Mouse (Mus musculus): Measurements from ENCODE around the gene Slc25a51.
A peak's percentile ranks its signal among the peaks of the same experiment; 100 is the strongest.
"Not testable (repeated sequence)": the region's sequence is repeated elsewhere in the genome, so short reads cannot be mapped to it uniquely, and the experiment has no call there.

The Slc25a51 gene

DNA sequence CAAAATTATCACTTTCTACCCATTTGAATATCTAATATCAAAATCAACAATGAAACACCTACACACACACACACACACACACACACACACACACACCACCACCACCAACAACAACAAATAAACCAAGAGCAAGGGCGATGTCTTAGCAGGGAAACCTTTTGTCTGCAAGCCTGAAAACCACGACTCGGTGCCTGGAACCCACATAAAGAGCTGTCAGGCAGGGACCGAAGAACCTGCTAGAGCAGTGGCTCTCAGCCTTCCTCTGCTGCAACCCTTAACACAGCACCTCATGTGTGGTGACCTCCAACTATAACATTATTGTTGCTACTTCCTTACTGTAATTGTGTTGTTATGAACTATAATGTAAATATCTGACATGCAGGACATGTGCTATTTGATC is 6.3 kb downstream of the Slc25a51 start:
- no peak for DNase-seq (ENCODE audit: extremely low read depth, low read depth)

DNA sequence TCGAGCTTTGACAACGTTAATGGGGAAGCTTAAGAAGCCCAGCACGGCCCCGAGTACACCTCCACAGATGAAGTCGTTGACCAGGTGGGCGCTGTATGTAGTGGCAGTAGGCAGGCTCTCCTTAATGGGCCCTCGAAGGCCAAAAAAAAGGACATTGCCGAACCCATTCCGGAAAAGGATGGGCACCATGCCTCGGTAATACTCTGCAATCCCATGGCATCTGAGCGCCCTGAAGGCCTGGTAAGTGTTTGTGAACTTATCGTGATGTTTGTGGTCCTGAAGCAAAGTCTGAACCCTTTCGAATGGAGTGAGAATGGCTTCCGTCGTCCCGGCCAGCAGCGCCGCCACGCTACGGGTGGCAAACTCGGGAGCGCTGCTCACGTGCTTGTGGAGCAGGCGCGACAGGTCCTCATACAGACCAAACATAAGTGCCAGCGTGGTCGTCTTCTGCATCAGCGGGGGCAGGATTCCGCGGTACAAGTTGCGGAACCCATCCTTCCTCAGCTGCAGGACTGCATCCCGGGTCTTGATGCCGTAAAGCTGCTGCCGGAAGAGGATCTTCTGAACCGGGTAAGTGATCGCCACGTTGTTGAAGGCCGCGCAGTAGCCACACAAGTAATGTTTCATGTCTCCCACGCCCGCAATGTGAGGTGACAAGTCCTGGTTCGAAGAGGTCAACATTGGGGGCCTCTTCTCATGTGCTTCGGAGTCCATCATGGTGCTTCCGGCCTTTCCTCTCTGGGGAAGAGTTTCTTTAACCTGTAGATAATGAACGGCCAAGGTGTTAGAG is 8.9 kb downstream of the Slc25a51 start:
- no peak for DNase-seq (ENCODE audit: extremely low read depth, low read depth)

DNA sequence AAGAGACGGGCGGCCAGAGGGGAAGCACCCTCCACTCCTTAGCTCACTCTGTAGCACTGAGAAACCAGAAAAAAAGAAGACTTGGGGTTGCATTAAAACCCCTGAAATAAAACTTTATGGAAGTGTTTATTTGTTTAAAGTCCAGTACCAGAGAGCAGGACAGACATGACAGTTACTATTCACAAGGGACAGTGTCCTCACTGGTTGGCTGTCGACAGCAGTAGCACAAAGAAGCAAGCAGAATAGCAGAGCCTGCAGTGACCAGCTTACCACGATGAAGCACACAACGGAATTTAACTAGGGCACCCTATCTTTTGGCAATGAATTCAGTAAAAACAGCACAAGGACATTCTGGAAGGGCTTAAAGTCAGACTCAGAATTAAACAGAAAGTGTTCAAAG is 10.3 kb downstream of the Slc25a51 start:
- DNase-seq (ENCODE audit: extremely low read depth, low read depth) = not testable (repeated sequence)

DNA sequence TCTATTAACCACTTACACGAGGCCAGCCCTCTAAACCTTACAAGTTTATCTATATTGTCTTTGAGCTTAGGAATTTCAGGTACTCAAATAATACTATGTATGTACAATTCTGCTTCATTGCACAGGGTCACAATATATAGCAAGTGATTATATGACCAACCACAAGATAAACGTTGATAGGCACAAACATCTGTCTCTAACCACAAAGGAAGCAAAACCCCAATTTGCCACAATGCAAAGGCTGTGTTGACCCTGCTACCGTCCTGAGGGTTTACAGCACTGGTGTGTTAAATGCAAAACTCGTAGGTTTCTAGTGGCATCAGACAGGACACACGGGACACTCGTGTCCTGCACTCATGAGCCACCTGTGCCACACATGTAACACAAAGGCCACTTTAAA is 12.4 kb downstream of the Slc25a51 start:
- DNase-seq (ENCODE audit: extremely low read depth, low read depth) = not testable (repeated sequence)

DNA sequence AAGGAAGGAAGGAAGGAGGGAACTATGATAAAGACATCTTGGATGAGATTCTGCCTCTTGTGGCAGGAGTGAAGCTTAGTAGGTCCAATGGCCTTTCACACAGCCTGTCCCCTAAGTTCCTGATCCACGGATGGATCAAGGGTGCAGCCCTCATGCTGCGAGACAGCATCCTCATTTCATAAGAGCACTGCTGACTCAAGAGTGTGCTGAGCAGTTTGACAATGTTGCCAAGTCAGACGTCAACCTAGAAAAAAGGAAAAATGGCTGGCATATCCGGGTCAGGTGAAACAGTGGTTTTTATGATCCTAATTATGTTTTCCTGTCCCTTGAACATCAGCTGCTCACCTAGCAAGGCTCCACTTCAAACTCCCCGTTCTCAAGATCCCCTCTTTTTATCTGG is 14.9 kb downstream of the Slc25a51 start:
- DNase-seq (ENCODE audit: extremely low read depth, low read depth) = no peak

DNA sequence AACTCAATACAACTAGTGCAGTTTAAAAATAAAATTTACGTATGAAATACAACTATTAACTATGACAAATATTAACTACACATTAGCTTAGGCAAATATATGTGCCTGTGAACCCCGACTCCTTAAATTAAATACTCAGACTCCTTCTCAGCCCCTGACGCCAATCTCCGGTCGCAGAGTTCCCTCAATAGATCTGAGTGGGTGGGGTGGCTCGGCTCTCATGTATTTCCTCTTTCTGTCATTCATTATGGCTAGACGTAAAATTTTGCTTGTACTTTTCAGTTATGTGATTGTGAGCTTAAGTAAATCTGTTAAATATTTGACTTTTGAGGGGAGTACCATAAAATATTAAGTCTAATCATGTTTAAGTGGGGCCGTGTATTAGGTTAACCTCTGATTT is 15.6 kb downstream of the Slc25a51 start:
- peak; percentile 43 for DNase-seq (ENCODE audit: extremely low read depth, low read depth)

DNA sequence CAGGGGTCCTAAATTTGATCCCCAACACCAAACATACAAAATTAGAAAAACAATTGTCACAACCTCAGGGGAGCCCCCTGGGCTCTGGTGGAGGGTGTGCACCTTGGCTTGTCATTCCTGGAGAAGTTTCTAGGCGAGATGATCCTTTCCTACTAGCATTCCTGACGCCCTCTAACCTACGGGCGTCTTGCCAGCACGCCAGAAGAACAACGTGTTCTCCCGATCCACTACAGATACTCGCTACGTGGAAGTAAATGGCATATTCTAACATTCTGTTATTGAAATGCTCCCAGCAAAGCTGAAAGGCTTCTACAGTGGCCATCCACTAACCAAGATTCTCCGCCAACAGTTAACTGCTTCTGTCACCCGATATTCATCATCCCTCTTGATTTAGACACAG is 16.0 kb downstream of the Slc25a51 start:
- DNase-seq (ENCODE audit: extremely low read depth, low read depth) = no peak

DNA sequence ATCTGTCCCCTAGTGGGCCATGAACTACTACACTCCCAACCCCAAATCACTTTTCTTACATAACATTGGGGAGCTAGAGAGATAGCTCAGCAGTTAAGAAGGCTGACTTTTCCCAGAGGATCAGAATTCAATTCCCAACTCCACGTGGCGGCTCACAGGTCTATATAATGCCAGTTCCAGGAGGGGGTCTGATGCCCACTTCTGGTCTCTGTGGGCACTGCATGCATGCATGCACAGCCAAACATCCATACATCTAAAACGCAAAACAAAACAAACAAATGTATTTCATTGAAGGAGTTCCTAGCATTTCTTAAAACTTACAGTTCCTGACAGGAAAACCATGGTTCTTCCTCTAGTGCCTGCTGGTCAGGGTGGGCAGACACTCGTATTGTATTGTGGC is 16.5 kb downstream of the Slc25a51 start:
- no peak for DNase-seq (ENCODE audit: extremely low read depth, low read depth)

DNA sequence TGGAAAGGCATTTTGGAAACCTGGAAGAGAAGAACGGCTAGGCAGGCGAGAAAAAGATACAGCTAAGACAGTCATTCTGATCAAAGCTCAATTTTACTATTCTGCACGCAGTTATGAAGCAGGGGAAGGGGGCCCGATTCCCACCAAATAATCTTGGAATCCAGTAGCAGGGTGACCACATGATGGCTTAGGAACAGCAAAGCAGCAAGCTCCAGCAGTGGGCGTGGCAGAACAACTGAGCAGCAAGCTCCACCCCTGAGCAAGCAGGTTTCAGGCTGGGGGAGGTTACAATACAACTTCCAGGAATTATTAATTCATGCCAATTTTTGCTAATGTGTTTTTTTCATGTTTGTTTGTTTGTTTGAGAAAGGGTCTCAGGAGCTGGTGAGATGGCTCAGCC is 21.3 kb downstream of the Slc25a51 start:
- not testable (repeated sequence) for DNase-seq (ENCODE audit: extremely low read depth, low read depth)

DNA sequence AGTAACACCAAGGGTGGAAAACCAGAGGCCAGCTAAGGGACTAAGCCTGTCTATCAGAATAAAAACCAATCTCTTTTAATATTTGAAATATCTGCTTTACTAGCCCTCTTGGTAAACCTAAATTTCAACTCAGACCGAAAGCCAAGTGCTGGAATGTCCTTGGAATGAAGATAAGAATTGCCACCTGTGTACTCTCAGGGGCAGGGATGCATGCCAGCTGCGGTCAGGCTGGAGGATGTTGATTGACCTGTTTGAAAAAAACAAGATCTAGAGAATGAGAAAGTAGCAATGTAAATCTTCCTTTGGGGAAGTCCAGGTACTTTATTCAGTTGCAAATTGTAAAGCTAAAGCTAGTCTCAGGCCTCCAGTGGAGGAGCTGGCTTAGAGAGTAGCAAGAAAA is 26.4 kb downstream of the Slc25a51 start:
- DNase-seq (ENCODE audit: extremely low read depth, low read depth) = not testable (repeated sequence)

DNA sequence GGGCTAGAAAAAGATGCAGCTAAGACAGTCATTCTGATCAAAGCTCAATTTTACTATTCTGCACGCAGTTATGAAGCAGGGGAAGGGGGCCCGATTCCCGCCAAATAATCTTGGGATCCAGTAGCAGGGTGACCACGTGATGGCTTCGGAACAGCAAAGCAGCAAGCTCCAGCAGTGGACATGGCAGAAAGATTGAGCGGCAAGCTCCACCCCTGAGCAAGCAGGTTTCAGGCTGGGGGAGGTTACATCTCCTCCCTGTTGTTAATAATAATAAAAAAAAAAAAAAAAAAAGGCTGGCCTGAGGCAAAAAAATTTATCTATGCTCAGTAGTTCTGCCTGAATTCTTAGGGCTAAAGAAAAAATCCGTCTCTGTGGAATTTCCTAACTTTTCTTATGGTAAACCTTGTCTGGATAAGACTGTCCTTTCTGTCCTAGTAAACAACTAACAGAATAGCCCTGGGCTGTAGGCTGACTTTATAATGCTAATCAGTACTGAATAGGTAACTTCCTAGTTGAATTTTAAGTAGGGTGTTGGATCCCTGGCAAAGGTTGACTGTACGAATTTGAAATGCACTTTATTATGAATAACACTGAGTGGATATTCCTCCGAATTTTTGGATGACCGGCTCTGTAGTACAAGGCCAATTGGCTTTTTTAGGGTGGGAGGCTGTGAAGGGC is 27.5 kb downstream of the Slc25a51 start:
- not testable (repeated sequence) for DNase-seq (ENCODE audit: extremely low read depth, low read depth)

DNA sequence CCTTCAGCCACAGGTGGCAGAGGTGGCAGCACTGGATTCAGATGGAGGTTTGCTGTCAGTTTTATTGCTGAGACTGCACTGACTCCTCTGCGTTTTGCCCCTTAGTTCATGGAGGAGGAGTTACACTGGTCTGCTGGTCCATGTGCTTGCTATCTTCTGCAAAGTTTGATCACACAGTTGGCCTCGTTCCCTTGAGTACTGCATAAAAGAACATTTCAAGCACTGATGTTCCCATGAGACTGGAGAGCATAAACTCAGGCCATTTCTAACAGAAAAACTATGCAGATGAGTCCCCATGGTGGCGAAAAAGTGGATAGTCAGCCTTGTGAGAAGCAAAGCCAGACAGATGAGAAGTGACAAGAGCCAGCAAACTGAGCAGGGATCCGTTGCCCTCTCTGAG is 32.0 kb downstream of the Slc25a51 start:
- DNase-seq (ENCODE audit: extremely low read depth, low read depth) = no peak

DNA sequence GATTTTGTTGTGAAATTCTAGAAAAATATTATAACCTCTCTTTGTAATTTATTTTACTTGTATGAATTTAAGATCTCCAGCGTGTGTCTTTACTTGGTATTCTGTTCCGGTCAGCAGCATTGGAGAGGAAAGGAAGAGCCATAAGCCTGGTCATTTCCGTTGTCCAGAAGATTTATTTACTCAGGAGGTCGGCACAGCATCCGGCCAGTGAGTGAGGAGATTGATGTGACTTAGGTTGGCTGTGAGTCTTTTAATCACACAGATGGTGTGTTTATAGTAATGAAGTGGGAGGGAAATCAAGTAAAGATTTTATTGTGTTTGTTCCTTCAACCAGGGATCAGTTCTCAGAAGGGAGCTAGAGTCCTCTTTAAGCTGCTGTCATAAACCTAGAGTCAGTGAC is 33.7 kb downstream of the Slc25a51 start:
- DNase-seq (ENCODE audit: extremely low read depth, low read depth) = no peak

DNA sequence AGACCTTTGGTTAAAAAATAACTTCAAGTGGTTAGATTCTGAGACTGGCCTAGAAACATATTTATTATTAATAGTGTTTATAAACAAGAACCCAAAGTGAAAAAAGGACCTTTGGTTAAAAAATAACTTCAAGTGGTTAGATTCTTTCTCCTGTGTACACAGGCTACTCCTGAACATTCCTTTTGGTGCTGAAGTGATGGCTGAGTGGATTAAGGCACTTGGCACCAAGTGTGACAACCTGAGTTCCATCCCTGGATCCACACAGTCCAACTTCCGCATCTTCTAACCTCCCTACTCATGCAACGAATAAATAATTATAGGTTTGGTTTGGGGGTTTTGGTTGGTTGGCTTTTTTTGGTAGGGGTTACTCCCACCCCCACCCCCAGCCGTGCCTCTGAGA is 37.3 kb downstream of the Slc25a51 start:
- DNase-seq (ENCODE audit: extremely low read depth, low read depth) = no peak

DNA sequence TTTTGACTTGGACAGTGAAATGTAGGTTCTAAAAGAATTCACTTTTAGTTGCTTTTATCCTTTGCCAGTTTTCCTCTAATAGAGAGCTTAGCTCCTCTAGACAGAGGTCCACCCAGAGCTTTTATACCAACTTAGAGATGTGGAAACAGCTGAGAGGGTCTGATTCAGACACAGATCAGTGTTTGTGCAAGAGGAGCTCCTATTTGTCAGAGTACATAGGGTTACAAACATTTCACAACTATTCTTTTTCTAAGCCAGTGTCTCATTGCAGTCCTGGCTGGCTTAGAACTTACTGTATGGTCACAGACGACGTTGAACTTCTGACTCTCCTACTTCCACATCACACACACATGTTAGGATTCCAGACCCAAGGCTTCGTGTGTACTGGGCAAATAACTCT is 51.9 kb downstream of the Slc25a51 start:
- no peak for DNase-seq (ENCODE audit: extremely low read depth, low read depth)
